Mouse (Mus musculus) Patski (cell line): ENCODE measurements at regions not wholly inside any gene's neighbourhood (a gene's known extent, or its start where the extent isn't known, plus 50 kb on each side); places are given as distances from the start of the nearest gene placed in this dataset.

Experiments used
- ATAC-seq: fragments of 100-300 bp; one replicate; pipeline ENCODE4 v1.8.0; 2021
- CTCF ChIA-PET: fragments of 350-600 bp; sonication (Branson Sonifier 250); formaldehyde crosslinking; loops from one replicate; lab custom pipeline; 2022; ENCODE audit warnings: inconsistent platforms; lab: Charles Lee
- POLR2A ChIA-PET: fragments of 350-600 bp; sonication (Branson Sonifier 250); formaldehyde crosslinking; loops from one replicate; lab custom pipeline; 2022; ENCODE audit warnings: antibody characterized with exemption, inconsistent platforms; lab: Charles Lee
- DNase-seq: peaks from one replicate; pipeline ENCODE4 v3.0.0-alpha.2; 2011; ENCODE audit warnings: low read depth, low spot score
- H3K27me3 ChIP-seq: fragments of 371-371 bp; one replicate; pipeline ENCODE4 v1.5.1; 2021
- CTCF ChIP-seq: fragments of 100-300 bp; IDR thresholded peaks from one replicate; pipeline ENCODE4 v1.5.1; 2021
- in situ Hi-C: fragments of 300-500 bp; cut with MboI; formaldehyde crosslinking; loops from 3 replicates; pipeline ENCODE4 v1.11.1; 2018; ENCODE audit warnings: low pct_unique_long_range_greater_than_20kb, mixed read lengths

DNA sequence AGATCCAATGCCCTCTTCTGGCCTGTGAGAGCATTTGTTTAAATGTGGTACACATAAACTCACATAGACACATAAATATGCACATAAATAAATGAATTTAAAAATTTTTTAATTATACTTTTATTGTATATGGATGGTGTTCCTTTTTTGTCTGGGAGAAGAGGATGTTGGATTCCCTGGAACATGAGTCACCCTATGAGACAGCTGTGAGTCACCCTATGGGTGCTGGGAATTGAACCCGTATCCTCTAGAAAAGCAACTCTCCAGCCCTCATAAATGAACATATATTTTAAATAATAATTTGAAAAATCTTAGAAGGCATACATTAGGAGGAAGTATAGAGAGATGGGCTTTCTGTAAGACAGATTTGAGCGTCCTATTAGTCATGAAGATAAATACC, 76.1 kb upstream of the Dynlt3 start:
- peaks cover 27% of the 10 kb centered on the region for H3K27me3 ChIP-seq
- ATAC-seq (no peak), DNase-seq (no peak)
- CTCF ChIA-PET, result no interaction called here
- no peak for TF ChIP-seq CTCF
- POLR2A ChIA-PET, result no interaction called here
- in situ Hi-C loops, result no loop called here

DNA sequence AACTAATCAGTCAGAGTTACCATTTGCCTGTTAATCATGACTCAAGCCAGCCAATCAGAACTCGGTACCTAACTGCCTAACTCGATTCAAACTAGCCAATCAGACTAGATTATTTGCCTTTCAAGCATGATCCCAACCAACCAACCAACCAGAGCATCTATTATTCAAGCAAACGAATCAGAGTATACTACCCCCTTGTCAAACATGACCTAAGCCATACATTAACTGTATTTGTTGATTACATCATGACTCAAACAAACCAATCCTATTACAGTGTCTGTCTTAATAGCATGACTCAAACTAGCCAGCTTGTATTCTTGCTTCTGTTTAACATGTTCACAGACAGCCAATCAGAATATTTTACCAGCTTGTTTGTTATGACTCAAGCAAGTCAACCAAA, 79.7 kb upstream of the Dynlt3 start:
- ChIA-PET POLR2A (no interaction called here), CTCF (no interaction called here)
- ATAC-seq (no peak), DNase-seq (no peak)
- in situ Hi-C loops, result no loop called here
- peaks cover 3% of the 10 kb centered on the region for H3K27me3 ChIP-seq
- TF ChIP-seq CTCF, result no peak

DNA sequence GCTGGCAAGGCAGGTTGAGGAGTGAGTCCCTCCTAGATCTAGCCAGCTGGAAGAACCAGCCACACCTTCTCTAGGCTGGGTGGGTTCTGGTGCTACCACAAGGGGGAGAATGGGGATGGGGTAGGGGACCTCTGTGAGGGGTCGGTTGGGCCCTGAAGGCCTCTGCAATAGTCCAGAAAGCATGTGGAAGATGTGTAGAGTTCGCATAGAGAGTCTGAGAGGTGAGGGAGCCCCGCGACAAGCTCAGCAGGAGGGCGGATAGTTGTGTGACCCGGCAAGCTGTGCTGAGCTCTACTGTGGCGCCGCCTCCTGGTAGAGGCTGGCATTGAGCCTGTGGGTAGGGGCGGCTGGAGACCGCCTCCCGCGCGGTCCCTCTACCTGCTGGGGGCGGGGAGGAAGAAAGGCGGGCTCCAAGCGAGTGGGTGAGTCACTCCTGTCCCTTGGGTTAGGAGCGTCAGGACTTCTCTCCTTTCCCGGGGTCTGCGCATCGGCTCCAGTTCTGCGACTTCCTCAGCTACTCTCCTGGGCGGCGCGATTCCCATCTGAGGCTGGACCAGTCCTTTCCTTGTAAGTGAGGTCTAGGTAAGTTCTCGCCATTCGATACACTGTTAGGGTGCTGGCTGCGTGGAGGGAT, 84.6 kb upstream of the Dynlt3 start:
- in situ Hi-C loops, result no loop called here
- ChIA-PET CTCF (interaction anchor here (1.3 kb wide), 1 partner anchor 13 kb away, joined by 3 read pairs; no protein-coding TSS in a partner anchor), POLR2A (no interaction called here)
- H3K27me3 ChIP-seq, result peaks cover 5% of the 10 kb centered on the region
- ATAC-seq, result no peak
- DNase-seq, result no peak
- TF ChIP-seq CTCF, result no peak

DNA sequence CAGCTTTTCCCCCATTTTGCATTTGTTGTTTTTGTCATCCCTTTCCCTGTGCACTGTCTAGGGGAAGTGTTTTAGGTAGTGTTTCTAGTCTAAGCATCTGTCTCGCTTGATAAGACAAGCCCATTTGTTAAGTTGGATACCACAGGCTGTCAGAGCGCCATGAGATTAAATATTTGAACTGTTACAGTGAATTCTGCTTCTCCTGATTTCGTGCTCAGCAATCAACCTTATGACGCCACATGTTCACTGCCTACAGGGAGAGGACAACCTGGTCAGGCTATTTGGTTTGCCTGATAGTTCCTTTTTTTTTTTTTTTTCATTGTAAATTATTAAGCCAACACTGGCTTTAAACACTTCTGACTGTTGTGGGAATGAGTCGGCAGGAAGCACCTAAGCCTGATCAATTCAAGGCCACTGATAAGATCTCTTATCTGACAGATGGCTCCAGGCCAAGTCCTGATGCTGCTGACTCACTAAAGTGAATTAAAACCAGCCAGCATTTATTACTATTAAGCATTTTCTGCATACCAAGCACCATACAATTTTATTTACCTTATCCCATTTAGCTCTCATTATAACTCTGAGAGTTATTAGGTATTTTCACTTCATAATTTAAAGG, 90.3 kb upstream of the Dynlt3 start:
- ChIA-PET CTCF (no interaction called here), POLR2A (no interaction called here)
- peaks cover 10% of the 10 kb centered on the region for H3K27me3 ChIP-seq
- DNase-seq (no peak), ATAC-seq (no peak)
- in situ Hi-C loops, result no loop called here
- no peak for TF ChIP-seq CTCF

DNA sequence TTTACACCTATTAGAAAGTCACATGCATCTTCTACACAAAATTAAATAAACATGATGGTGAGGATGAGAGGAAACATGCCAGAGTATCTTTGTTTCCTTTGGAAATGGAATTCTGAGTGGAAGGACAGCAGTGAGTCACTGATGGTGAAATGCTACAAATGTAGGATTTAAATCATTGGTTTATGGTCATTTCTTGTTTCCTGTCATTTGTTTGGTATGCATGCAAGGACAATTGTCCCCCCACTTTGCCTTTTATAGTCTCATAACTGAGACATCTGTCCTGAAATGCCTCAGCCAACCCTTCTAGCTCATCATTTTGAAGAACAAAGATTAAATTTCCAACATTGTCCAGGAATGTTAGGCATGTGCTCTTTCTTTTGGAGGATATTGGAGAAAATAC, 77.2 kb upstream of the Hypm start:
- ATAC-seq, result no peak
- TF ChIP-seq CTCF, result no peak
- no peak for DNase-seq
- H3K27me3 ChIP-seq, result peaks cover 28% of the 10 kb centered on the region
- in situ Hi-C loops, result no loop called here
- CTCF ChIA-PET, result no interaction called here
- POLR2A ChIA-PET, result no interaction called here

- in situ Hi-C loops, result no loop called here
- POLR2A ChIA-PET, result no interaction called here
- peaks cover 21% of the 10 kb centered on the region for H3K27me3 ChIP-seq
- CTCF ChIA-PET, result no interaction called here
- DNase-seq, result no peak
- ATAC-seq, result no peak
- no peak for TF ChIP-seq CTCF
Measured at GRCm38 (mm10) chrX:9777498-9777897, 69.2 kb upstream of the Hypm start.

DNA sequence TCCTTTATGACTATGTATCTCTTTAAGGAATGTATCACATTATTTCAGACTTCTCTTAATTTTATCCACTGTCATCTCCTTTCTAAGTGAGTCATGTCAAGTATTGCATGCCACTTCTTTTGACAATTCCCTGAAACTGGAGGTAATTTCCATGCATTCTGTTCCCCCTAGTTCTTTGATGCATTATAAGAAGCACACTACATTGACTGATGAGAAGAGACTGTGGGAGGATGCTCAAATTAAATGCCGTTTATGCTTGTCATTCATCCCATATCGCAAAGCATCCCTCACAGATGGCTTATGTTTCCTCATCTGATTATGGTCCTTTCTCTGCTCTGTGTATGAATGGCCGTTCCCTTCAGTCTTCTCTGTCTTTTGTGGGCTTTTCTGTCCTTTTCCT, 57.2 kb upstream of the Hypm start:
- DNase-seq, result no peak
- ChIA-PET CTCF (no interaction called here), POLR2A (no interaction called here)
- TF ChIP-seq CTCF, result no peak
- peaks cover 35% of the 10 kb centered on the region for H3K27me3 ChIP-seq
- in situ Hi-C loops, result no loop called here
- ATAC-seq, result no peak
